Mouse (Mus musculus) spleen, postnatal 4 days (tissue): ENCODE results near the gene Gm16253.
A peak's percentile ranks its signal among the peaks of the same experiment; 100 is the strongest.

Source experiments
- DNase-seq, 2 experiments: peaks; one replicate each; pipeline ENCODE4 v3.0.0; 2022; ENCODE audit warnings: low spot score in 2 of 2

Gm16253 gene

GRCm38 (mm10) chr3:96576690-96577541 lies at the start of gene Gm16253:
Gene Gm16253, plus strand, starts transcription at chr3:96576984.
- peak; percentile 84 to 89 for DNase-seq

- no peak for DNase-seq
Observed at GRCm38 (mm10) chr3:96528506-96528905, 48.3 kb upstream of the Gm16253 start.

- no peak for DNase-seq
Observed at GRCm38 (mm10) chr3:96532050-96532449, 44.7 kb upstream of the Gm16253 start.

- no peak for DNase-seq
Observed at GRCm38 (mm10) chr3:96534300-96534699, 42.5 kb upstream of the Gm16253 start.

- no peak for DNase-seq
Observed at GRCm38 (mm10) chr3:96539316-96539715, 37.5 kb upstream of the Gm16253 start.

GRCm38 (mm10) chr3:96540740-96541139 lies 36.0 kb upstream of the Gm16253 start:
- DNase-seq, result no peak

- DNase-seq, result no peak
Observed at GRCm38 (mm10) chr3:96541328-96542078, 35.3 kb upstream of the Gm16253 start.

GRCm38 (mm10) chr3:96542554-96542953 lies 34.2 kb upstream of the Gm16253 start:
- DNase-seq, result no peak

GRCm38 (mm10) chr3:96543345-96543744 lies 33.4 kb upstream of the Gm16253 start:
- DNase-seq, result no peak

- DNase-seq, result no peak
Observed at GRCm38 (mm10) chr3:96545565-96545964, 31.2 kb upstream of the Gm16253 start.

- DNase-seq, result no peak
Observed at GRCm38 (mm10) chr3:96546880-96547279, 29.9 kb upstream of the Gm16253 start.

GRCm38 (mm10) chr3:96547389-96547960 lies 29.3 kb upstream of the Gm16253 start:
- DNase-seq, result peak; percentile 75 to 91

- no peak for DNase-seq
Observed at GRCm38 (mm10) chr3:96548824-96549223, 28.0 kb upstream of the Gm16253 start.

GRCm38 (mm10) chr3:96549346-96549745 lies 27.4 kb upstream of the Gm16253 start:
- no peak for DNase-seq

- DNase-seq, result peak in 1 of 2 experiments; percentile 40
Observed at GRCm38 (mm10) chr3:96551203-96551602, 25.6 kb upstream of the Gm16253 start.

GRCm38 (mm10) chr3:96551890-96552289 lies 24.9 kb upstream of the Gm16253 start:
- DNase-seq, result peak in 1 of 2 experiments; percentile 57

- no peak for DNase-seq
Observed at GRCm38 (mm10) chr3:96553601-96554000, 23.2 kb upstream of the Gm16253 start.

GRCm38 (mm10) chr3:96554251-96554650 lies 22.5 kb upstream of the Gm16253 start:
- no peak for DNase-seq

- no peak for DNase-seq
Observed at GRCm38 (mm10) chr3:96555041-96555596, 21.7 kb upstream of the Gm16253 start.

- DNase-seq, result no peak
Observed at GRCm38 (mm10) chr3:96555999-96556614, 20.7 kb upstream of the Gm16253 start.
